Mouse (Mus musculus): ENCODE data around the gene Naif1. TPM values are rescaled to one million over a fixed set of nuclear protein-coding genes. Genes with fewer than 3 reads are reported as not detected.

Gene Naif1
- total RNA-seq (2022) = 1 to 10 TPM; 3.8 to 4.1 (median 3.9) TPM

DNA sequence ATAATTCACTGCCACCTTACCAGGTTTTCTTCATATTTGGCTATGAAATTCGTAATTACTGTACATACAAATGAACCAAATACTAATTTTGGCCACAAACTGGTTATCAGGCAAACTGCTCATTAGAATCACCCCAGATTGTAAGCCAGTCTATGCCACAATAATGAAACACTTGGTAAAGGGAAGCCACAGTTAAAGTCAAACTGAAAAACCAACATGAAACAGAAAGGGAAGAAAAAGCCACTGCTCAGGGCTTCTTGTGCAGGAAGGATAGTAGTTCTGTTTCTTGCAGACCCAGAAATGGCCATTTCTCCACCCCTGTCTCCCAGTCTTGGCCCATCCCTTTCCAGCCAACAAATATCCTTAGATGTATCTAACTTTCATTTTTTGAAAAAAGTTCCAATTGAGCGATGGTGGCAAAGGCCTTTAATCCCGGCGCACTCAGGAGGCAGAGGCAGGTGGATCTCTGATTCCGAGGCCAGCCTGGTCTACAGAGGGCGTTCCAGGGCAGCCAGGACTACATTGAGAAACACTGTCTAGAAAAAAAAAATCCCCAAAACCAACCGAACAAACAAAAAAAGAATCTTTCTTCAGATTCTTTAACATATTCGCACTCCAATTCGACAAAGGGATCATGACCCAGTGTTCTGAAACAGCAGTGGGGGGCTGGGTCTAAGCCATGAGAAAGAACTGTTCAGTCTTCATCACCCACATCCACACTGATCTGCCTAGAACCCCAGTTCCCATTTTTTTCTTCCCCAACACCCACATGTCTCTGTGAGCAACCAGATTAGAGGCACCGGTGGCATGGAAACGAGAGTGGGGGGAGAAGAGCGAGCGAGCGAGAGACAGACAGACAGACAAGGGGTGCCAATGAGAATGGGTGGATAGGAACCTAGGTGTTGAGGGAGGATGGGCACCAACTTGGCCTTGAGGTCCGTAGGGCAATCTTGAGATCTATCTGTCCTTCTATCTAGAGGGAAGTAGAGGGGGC lies at the start of gene Naif1:
Gene Naif1, plus strand, starts transcription at position 697 of the 994 bp plus-strand sequence.
- DNase-seq (ENCODE audit: low spot score in 2 of 2) = peak in 1 of 2 experiments; percentile 39

GRCm38 (mm10) chr2:32404663-32405062 lies 45.6 kb upstream of the Naif1 start:
- peak; percentile 85 to 90 for DNase-seq (ENCODE audit: low spot score in 2 of 2)

- no peak for DNase-seq (ENCODE audit: low spot score in 2 of 2)
Observed at GRCm38 (mm10) chr2:32407144-32407824, 43.0 kb upstream of the Naif1 start.

DNA sequence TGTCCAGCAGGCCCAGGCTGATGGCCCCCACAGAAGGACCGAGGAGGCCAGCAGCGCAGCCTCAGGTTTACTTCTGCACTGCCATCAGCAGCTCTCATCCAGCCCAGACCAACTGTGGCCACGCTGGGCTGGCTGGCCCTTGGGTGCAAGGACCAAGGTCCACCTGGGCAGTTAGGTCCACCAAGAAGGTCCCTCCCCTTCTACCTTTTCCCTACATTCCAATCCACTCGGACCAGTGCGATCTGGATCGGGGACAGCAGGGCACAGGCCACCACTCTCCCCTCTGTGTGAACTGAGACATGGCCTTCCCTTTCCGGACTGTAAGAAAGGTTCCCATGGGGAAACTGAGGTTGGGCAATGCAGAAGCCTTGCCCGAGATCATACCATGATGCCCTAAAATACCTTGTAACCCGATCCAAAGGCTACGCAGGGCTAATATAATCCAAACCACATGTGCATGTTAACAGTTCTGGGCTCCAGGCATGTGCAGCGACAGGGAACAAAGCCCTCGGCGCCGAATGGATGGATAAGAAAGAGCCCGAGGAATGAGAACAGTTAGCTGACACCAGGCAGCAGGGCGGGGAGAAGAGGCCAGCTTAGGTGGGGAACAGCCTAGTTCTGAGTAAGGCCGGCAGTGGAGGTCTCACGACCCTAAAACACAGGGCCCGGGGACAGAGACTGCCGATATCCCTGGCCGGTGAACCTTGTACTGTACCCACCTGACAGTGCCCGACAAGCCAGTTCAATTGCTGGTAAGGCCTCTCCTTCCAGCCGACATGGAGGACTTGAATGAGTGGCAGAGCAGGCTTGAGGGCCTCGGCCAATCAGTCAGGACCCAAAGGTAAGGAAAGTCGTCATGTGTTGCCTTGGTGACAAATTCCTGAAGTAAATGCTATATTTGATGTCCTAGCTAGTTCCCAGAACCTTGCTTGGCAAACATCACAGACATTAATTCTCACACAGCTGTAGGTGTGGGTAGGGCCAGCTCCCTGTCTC lies 41.5 kb upstream of the Naif1 start:
- no peak for DNase-seq (ENCODE audit: low spot score in 2 of 2)

- DNase-seq (ENCODE audit: low spot score in 2 of 2) = no peak
Observed at GRCm38 (mm10) chr2:32411407-32411806, 38.9 kb upstream of the Naif1 start.

DNA sequence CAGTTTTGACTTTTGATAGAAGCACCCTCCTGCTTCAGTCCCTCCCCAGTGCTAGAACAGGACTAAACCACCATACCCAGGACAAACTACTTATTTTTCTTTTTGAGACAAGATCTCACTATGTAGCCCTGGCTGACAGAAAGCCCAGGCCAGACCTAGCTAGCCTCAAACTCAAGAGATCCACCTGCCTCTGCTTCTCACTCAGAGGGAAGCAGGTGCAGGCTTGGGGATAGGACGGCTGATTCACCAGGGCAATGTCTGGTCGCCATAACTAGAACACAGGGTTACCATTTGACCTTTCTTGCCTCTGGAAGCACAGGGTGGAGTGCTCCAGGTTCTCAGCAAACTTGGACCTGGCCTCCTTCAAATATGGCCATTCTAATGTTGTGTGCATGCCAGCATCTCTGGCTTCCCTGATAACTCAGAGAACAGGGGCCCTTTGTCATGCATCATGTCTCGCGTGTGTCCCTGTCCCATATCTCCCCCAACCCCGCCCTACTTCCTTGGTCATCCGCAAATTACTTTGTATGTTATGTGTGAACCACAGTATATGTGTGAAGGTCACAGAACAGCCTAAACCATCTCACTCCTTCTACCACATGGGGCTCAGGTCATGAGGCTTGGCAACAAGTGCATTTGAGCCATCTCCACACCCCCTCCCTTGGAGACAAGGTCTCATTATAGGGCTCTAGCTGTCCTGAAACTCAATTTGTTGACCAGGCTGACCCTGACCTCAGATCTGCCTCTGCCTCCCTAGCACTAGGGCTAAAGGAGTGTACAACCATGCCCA lies 37.3 kb upstream of the Naif1 start:
- no peak for DNase-seq (ENCODE audit: low spot score in 2 of 2)

GRCm38 (mm10) chr2:32413936-32414335 lies 36.3 kb upstream of the Naif1 start:
- no peak for DNase-seq (ENCODE audit: low spot score in 2 of 2)

DNA sequence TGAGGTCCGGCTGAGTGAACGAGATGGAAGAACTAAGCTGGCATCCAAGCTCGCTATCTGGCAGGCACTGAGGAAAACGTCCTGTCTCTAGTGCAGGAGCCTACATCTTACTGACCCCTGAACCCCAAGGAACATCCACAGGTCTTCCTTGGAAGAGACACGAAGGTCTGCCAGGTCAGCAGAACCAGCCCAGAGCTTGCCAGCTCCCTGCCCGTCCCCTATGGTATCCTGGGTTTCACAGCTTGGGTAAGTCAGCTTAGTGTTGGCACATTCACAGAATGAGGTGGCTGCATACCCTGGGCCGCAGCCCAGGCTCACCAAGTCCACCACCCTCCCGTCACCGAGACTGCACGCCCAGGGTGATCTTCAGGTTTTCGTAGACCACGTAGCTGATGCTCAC lies 34.5 kb upstream of the Naif1 start:
- DNase-seq (ENCODE audit: low spot score in 2 of 2) = no peak

DNA sequence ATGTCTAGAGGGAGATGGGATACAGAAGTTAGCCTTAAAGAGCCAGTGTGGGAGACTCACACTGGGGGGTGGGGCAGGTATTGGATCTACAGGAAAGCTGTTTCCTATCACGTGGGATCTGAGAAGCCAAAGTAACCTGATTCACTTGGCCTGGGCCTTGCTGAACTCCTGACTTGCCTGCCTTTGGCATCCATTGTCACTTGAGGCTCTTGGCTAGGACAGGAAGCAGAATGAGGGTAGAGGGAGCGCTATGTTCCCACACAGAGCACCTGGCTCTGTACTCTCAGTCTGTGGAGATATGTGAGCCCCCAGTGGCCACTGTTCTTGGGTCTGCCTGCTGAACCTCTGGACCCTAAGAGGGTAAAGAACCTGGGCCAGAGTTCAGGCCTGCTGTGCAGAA lies 33.7 kb upstream of the Naif1 start:
- no peak for DNase-seq (ENCODE audit: low spot score in 2 of 2)

DNA sequence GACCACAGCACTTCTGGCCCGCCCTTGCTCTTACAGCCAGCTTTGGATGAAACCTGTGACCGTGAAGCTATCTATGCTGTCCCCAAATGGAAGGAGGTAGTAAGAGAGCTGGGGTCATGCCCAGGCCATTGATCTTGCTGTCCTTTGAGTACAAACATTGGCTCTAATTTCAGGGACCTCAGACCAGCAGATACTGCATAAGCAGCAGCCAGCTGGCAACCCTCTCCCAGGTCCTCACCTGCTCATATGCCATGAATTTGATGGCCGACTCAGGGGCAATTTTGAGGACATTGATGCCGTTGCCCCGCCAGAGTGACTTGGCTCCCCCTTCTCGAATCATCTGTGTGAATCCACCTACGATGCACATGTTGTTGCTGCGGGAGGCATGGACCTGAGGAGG lies 32.8 kb upstream of the Naif1 start:
- DNase-seq (ENCODE audit: low spot score in 2 of 2) = no peak

- DNase-seq (ENCODE audit: low spot score in 2 of 2) = no peak
Observed at GRCm38 (mm10) chr2:32418430-32419151, 31.7 kb upstream of the Naif1 start.

DNA sequence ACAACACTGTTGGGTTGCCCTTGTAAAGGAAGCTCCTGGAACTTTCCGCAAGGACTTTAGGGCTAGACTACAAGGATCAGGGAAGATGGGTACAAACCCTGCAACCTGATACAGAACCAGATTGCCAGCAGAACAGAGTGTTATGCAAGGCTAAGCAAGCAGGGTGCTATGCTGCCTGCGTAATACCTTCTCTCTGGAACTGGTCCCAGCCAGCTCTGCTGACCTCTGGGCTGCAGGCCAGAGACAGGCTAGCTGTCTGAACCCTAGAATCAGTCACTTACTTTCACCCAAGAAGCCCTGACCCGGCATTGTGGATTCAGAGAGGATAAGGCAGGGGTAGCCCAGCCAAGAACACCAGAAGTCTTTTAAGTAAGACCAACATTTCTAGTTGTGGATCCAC lies 30.9 kb upstream of the Naif1 start:
- no peak for DNase-seq (ENCODE audit: low spot score in 2 of 2)

DNA sequence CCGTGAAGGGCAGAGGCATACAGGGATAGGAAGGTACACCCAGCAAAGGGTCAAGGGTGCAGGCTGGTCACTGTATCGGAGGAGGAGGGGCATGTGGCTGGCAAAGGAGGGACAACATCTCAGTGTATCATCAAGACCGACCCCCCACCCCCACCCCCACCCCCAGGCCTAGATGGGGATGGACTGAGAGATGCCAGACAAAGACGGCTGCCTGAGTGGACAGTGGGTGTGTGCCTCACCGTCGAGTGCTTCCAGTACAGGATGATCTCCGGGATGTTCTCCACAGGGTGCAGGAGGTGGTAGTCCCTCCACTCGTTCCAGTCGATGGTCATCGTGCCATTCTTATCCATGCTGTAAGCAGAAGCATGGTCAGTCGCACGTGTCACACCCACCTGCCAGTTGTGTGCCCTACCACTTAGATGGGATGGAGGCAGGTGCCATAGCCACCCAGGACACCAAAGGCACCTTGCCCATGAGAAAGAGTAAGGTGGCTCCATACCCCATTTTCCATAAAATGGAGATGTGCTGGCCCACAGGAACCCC lies 30.1 kb upstream of the Naif1 start:
- no peak for DNase-seq (ENCODE audit: low spot score in 2 of 2)

DNA sequence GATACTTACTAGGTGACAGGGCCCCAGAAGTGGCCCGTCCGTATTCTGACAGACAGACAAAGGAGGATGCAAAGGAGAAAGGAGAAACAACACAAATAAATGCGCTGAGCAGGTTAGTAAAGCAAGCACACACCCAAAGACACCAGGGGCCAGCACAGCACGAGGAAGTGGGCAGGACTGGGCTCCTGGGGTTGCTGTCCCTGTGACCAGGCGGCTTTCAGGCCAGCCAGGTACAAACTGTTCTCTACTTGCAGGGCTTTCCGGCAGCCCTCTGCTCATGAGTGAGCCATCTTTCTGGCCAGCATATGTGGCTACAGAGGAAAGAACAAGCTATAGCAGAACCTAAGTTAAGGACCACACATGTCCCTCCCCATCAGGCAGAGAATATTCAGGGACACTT lies 29.6 kb upstream of the Naif1 start:
- DNase-seq (ENCODE audit: low spot score in 2 of 2) = no peak

DNA sequence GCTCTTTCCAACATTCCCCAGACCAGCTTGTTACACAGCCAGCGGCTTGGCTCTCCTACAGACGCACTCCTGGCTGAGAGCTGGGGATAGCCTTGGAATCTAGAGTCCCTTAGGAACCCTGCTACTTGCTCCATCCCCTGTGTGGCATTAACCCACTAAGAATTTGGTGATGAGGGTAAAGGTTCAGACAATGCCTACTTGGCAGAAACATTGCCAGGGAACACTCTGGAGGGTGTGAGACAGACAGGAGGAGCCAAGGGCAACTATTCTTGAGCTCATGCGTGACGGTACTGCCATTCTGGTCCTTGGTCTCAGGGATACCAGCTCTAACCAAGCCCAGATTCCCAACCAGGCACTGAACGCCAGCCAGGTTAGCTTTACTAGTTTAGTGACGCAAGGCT lies 28.4 kb upstream of the Naif1 start:
- DNase-seq (ENCODE audit: low spot score in 2 of 2) = no peak

DNA sequence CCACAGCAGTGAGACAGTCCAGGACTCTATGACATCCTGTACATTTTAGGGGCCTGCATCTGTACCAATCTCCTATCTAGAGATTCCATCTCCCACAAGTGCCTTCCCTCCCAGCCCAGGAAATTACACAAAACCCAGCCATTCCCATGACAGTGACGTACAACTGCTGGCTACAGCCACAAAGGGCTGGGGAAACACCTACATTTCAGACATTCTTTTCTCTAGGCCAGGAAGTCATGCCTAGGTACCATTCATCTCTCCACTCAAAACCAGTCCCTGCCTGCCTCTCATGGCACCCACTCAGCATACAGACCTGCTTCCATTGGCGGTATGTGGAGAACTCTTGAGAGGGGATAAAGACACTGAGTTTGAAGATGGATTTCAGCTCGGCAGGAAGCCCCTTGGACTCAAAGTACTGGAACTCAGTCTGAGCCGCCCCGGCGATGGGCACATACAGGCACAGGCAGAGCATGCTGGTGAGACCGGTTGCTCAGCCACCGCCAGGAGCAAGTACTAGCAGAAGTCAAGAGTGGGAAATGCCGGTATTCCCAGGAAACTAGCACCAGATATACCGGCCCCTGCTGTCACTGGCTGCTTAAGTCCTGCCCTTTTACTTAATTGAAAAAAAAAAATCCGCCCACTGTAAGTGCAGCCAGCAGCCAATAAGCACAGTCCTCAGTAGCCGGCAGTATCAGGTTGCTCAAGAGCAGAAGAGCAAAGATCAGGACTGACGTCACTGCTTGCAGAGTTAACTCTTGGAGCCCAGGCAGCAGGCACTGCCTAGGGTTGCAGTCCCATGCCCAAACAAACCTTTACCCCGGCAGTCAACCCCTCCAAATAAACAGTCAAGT lies 26.6 kb upstream of the Naif1 start:
- no peak for DNase-seq (ENCODE audit: low spot score in 2 of 2)

GRCm38 (mm10) chr2:32424796-32425195 lies 25.5 kb upstream of the Naif1 start:
- DNase-seq (ENCODE audit: low spot score in 2 of 2) = no peak

- no peak for DNase-seq (ENCODE audit: low spot score in 2 of 2)
Observed at GRCm38 (mm10) chr2:32425568-32425967, 24.7 kb upstream of the Naif1 start.

DNA sequence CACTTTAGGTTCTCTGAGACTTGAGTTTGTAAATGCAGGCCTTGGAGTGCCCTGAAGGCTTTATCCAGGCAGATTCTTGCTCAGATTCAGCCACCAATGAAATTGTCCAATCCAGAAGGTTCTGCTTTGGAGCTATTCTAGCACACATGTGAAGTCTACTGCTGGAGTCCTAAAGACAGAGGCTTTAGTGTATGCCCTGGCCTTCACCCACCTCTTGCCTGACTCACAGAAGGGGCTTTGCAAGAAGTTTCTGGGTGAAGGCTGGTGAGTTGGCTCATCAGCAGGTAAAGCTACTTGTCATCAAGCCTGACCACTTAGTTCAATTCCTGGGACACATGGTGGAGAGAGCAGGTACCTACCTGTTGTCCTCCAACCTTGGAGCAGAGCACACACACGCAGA lies 24.1 kb upstream of the Naif1 start:
- no peak for DNase-seq (ENCODE audit: low spot score in 2 of 2)

All from left cerebral cortex, adult 8-10 months (tissue).